Mouse (Mus musculus) retina, postnatal 1 day (tissue): ENCODE measurements at regions not wholly inside any gene's neighbourhood (a gene's known extent, or its start where the extent isn't known, plus 50 kb on each side); places are given as distances from the start of the nearest gene placed in this dataset.
A peak's percentile ranks its signal among the peaks of the same experiment; 100 is the strongest.

Experiments
- DNase-seq: peaks from one replicate; pipeline ENCODE4 v3.0.0-alpha.2; 2012

- no peak for DNase-seq
Measured at GRCm38 (mm10) chr10:19187716-19188081, 168.6 kb upstream of the Olig3 start.

- DNase-seq, result no peak
Measured at GRCm38 (mm10) chr10:19187084-19187615, 169.2 kb upstream of the Olig3 start.

GRCm38 (mm10) chr10:19185790-19186581, 170.3 kb upstream of the Olig3 start:
- DNase-seq, result peak; percentile 84

GRCm38 (mm10) chr10:19184886-19185285, 169.4 kb upstream of the Tnfaip3 start:
- DNase-seq, result no peak

- DNase-seq, result no peak
Measured at GRCm38 (mm10) chr10:19177895-19178294, 162.4 kb upstream of the Tnfaip3 start.

- DNase-seq, result no peak
Measured at GRCm38 (mm10) chr10:19177414-19177813, 162.0 kb upstream of the Tnfaip3 start.

GRCm38 (mm10) chr10:19176249-19176648, 160.8 kb upstream of the Tnfaip3 start:
- DNase-seq, result no peak

GRCm38 (mm10) chr10:19171834-19172233, 156.4 kb upstream of the Tnfaip3 start:
- DNase-seq, result no peak

- DNase-seq, result no peak
Measured at GRCm38 (mm10) chr10:19170596-19170995, 155.1 kb upstream of the Tnfaip3 start.

GRCm38 (mm10) chr10:19169272-19169671, 153.8 kb upstream of the Tnfaip3 start:
- DNase-seq, result no peak

- no peak for DNase-seq
Measured at GRCm38 (mm10) chr10:19168362-19168761, 152.9 kb upstream of the Tnfaip3 start.

GRCm38 (mm10) chr10:19167641-19168271, 152.3 kb upstream of the Tnfaip3 start:
- peak; percentile 79 for DNase-seq

GRCm38 (mm10) chr10:19167101-19167500, 151.6 kb upstream of the Tnfaip3 start:
- DNase-seq, result no peak

GRCm38 (mm10) chr10:19162104-19162503, 146.6 kb upstream of the Tnfaip3 start:
- no peak for DNase-seq

GRCm38 (mm10) chr10:19161149-19161548, 145.7 kb upstream of the Tnfaip3 start:
- no peak for DNase-seq

- DNase-seq, result no peak
Measured at GRCm38 (mm10) chr10:19154041-19154440, 138.6 kb upstream of the Tnfaip3 start.

- no peak for DNase-seq
Measured at GRCm38 (mm10) chr10:19152773-19153172, 137.3 kb upstream of the Tnfaip3 start.

GRCm38 (mm10) chr10:19150766-19151165, 135.3 kb upstream of the Tnfaip3 start:
- DNase-seq, result no peak

GRCm38 (mm10) chr10:19150005-19150404, 134.5 kb upstream of the Tnfaip3 start:
- DNase-seq, result no peak

GRCm38 (mm10) chr10:19149196-19149869, 133.9 kb upstream of the Tnfaip3 start:
- DNase-seq, result no peak

GRCm38 (mm10) chr10:19141481-19141880, 126.0 kb upstream of the Tnfaip3 start:
- DNase-seq, result no peak

- DNase-seq, result no peak
Measured at GRCm38 (mm10) chr10:19140628-19141027, 125.2 kb upstream of the Tnfaip3 start.

GRCm38 (mm10) chr10:19139234-19139633, 123.8 kb upstream of the Tnfaip3 start:
- DNase-seq, result no peak

- DNase-seq, result no peak
Measured at GRCm38 (mm10) chr10:19138258-19138657, 122.8 kb upstream of the Tnfaip3 start.
